ENCODE assay signal across 7 mouse cellular contexts in the genomic region with DNA sequence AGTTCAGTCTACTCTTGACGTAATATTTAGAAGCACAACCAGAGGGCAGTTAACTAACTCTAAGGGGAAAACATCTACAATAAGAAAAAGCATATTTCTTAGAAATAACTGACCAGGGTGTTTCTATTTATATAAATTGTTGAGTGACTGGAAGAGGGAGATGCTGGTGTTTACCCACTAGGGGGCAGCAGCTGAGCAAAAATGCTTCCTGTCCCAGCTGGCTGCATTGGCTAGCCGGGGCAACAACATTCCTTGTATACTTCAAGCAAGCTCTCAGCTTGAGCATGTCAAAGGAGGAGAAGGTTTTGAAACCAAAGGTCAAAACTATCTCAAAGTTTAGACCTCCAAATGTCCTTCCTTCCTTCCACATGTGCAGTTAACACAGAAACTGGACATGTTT.
DNase-seq lines count a peak whose midpoint lies in the region; ATAC-seq lines count a peak whose summit lies in the region.

No protein-coding gene starts in this region.

- peak; percentile 66 to 72; a peak in 2 of 4 replicates for ATAC-seq in hematopoietic stem cell, adult 5-6 weeks (replicated peaks in 1 of 2; ENCODE audit: insufficient read depth in 1 of 2, low FRiP score in 2 of 2, low TSS enrichment in 1 of 2, low read depth in 1 of 2, poor library complexity in 2 of 2, severe bottlenecking in 2 of 2)

- DNase-seq in ovary, adult 18-20 months (ENCODE audit: low spot score), result peak; percentile 43
- no peak for DNase-seq in ovary, postnatal 10 days (ENCODE audit: low spot score)
- peak; percentile 48 for DNase-seq in adrenal gland, adult 8-10 months
- DNase-seq in embryo, embryonic 11 days, result peak; percentile 84
- DNase-seq in lung, adult 18-20 months, result peak; percentile 62 to 77
- DNase-seq in right cerebral cortex, postnatal 10 days (ENCODE audit: low spot score in 2 of 2), result peak; percentile 54 to 75
